Mouse (Mus musculus) adrenal gland, postnatal 4 days (tissue): ENCODE results near the gene Rnf4. TPM values are rescaled to one million over a fixed set of nuclear protein-coding genes. Genes with fewer than 3 reads are reported as not detected.
A peak's percentile ranks its signal among the peaks of the same experiment; 100 is the strongest.

Experiments
- DNase-seq, 2 experiments: peaks; one replicate each; pipeline ENCODE4 v3.0.0; 2021 to 2022; ENCODE audit warnings: low spot score in 2 of 2, mixed read lengths in 2 of 2
- total RNA-seq, 2 experiments: library from RNA; stranded (reverse); gene quantifications; 2 replicates each; pipeline ENCODE4 v1.2.3; 2021

The Rnf4 gene
- total RNA-seq, 2 experiments from 2014 or later, result 129 TPM

GRCm38 (mm10) chr5:34335539-34336096, 471 bp upstream of the Rnf4 start:
- DNase-seq, result peak in 1 of 2 experiments; percentile 4

GRCm38 (mm10) chr5:34336775-34337450, 824 bp downstream of the Rnf4 start:
- peak; percentile 31 to 34 for DNase-seq

- no peak for DNase-seq
Measured at GRCm38 (mm10) chr5:34340246-34340645, 4.2 kb downstream of the Rnf4 start.

- DNase-seq, result no peak
Measured at GRCm38 (mm10) chr5:34352084-34352631, 16.1 kb downstream of the Rnf4 start.

GRCm38 (mm10) chr5:34360261-34360660, 24.2 kb downstream of the Rnf4 start:
- DNase-seq, result no peak

GRCm38 (mm10) chr5:34363115-34363514, 27.0 kb downstream of the Rnf4 start:
- no peak for DNase-seq

- no peak for DNase-seq
Measured at GRCm38 (mm10) chr5:34368551-34369290, 32.6 kb downstream of the Rnf4 start.

- DNase-seq, result peak; percentile 91 to 95
Measured at GRCm38 (mm10) chr5:34369341-34370021, 33.4 kb downstream of the Rnf4 start, which contains the start of gene Fam193a. TSS of gene Fam193a (plus strand) at chr5:34369933.

GRCm38 (mm10) chr5:34370022-34370823, 34.1 kb downstream of the Rnf4 start:
- DNase-seq, result peak; percentile 4 to 18

GRCm38 (mm10) chr5:34370840-34371239, 34.8 kb downstream of the Rnf4 start:
- DNase-seq, result no peak

GRCm38 (mm10) chr5:34372141-34372540, 36.1 kb downstream of the Rnf4 start:
- DNase-seq, result no peak

- no peak for DNase-seq
Measured at GRCm38 (mm10) chr5:34372541-34372940, 36.5 kb downstream of the Rnf4 start.

- no peak for DNase-seq
Measured at GRCm38 (mm10) chr5:34378787-34379186, 42.7 kb downstream of the Rnf4 start.

- DNase-seq, result no peak
Measured at GRCm38 (mm10) chr5:34381700-34382099, 45.6 kb downstream of the Rnf4 start.

GRCm38 (mm10) chr5:34385616-34386015, 49.5 kb downstream of the Rnf4 start:
- no peak for DNase-seq

- DNase-seq, result no peak
Measured at GRCm38 (mm10) chr5:34386744-34387143, 50.7 kb downstream of the Rnf4 start.

- DNase-seq, result no peak
Measured at GRCm38 (mm10) chr5:34393251-34393650, 57.2 kb downstream of the Rnf4 start.

GRCm38 (mm10) chr5:34395347-34395746, 59.3 kb downstream of the Rnf4 start:
- no peak for DNase-seq

- no peak for DNase-seq
Measured at GRCm38 (mm10) chr5:34395850-34396540, 59.9 kb downstream of the Rnf4 start.

GRCm38 (mm10) chr5:34397866-34398265, 61.8 kb downstream of the Rnf4 start:
- no peak for DNase-seq
